Mouse (Mus musculus): ENCODE measurements around the gene Itpkc.

DNA sequence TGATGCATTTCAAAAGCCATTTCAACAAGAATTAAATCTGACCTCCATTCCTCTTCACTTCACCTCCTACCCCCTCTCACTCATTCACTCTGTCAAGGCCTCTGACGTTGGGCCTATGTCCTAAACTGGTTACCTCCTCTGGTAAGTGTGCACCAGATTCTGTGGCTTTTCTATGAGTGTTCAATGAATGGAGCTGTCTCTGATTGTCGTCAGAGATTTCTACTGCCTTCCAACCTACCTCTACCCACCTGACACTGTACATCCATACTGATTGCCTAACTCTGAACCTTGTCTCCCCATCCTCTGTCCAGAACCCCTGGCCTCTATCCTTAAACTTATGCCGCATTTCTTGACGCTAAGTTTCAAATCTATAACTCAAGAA is 50.5 kb downstream of the Itpkc start:
- TF ChIP-seq CTCF (IDR thresholded peaks at IDR 0.05; ENCODE audit: control insufficient read depth, insufficient read depth, insufficient replicate concordance, low read depth, low read length) (no peak), POLR2A (IDR thresholded peaks at IDR 0.05; ENCODE audit: control insufficient read depth, low read depth, low read length) (no peak)
